Mouse (Mus musculus): ENCODE measurements around the gene Pola2.

DNA sequence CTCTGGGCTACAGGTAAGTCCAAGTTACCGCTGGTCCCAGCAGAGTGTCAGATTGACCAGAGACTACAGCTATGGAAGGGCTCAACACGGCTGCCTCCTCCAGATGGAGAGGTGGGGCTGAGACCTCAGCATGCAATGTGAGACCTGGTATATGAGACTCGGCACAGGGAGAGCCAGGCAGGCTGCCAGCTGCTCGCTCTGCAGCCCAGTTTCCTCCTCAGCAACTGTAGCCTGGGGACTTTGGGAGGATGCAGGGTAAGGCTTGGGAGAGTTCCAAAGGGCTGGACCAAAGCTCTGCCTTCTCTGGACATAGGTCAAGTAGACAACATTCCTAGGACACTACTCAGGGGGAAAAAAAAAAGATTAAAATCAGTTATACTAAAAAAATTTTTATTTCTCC lies 23.8 kb downstream of the Pola2 start:
- no peak for TF ChIP-seq CTCF (IDR thresholded peaks at IDR 0.05; ENCODE audit: extremely low read depth, insufficient read length, insufficient replicate concordance, low read depth, low read length)
- no peak for TF ChIP-seq POLR2A (IDR thresholded peaks at IDR 0.05; ENCODE audit: low read depth, low read length)

Data from small intestine, adult 2 months (tissue).